Mouse (Mus musculus) effector memory CD4-positive, alpha-beta T cell, adult 5 months (primary cell): ENCODE data around the gene Gm13305. TPM values are rescaled to one million over a fixed set of nuclear protein-coding genes. Genes with fewer than 3 reads are reported as not detected.

Experiments
- polyA plus RNA-seq: library from polyadenylated mRNA; unstranded; fragments of 100-300 nt; shearing (Covaris generic); gene quantifications from one replicate; pipeline ENCODE4 v1.2.1, GENCODE M21; 2017

Gm13305 gene
- polyA plus RNA-seq, result not detected

DNA sequence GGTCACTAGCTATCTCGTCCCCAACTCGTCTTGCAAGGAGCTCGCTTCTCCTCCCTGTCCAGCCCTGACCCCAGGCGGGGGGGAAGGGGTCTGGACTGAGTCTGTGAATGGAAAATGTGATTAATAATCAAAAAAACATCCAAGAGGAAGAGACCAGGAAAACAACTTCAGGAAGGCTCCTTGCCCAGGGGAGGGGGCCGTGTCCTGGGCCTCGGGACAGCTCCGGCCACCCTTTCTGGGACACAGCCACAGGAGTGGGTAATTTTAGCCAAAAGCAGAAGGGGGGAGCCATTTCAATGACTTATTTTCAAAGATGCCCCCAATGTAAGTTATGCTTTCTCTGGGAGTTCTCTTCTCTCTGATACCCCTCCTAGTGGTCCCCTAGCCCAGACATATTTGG is at the start of gene Gm13305:
Gene Gm13305, minus strand, starts transcription at position 101 of the 400 bp plus-strand sequence.

DNA sequence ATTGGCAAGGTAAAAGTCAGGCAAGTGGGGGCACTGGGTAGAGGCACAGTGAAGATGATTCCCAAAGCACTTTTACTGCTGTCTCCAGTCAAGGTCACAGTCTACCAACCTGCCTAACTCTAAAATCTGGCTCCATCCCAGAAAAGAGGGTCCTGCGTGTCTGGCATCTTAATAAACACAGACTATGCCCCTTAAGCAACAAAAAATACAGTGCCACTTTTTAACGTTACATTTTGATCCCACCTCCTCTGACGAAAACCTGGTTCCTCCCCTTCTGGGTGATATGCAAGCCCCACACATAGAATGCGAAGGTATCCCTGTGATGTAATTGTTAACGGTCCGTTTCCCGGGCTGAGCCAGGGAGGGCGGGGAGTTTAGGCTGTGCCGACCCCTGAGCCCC is 15.3 kb downstream of the Gm13305 start, which contains the start of gene Gm13306:
Gene Gm13306, plus strand, starts transcription at position 301 of the 400 bp plus-strand sequence.

DNA sequence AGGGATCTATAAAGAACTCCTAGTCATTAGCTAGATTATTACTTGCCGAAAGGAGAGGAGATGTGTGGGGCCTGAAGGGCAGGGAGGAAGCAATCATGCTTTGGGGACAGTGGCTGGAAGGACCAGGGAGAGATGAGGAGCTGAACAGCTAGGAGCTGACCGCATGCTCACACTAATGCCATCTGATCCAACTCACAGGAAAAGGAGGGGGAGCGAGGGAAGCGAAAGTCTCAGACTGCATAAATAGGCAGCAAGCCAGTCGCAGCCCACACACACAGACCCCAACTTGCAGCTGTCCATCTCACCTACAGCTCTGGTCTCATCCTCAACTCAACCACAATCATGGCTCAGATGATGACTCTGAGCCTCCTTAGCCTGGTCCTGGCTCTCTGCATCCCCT is 53.9 kb downstream of the Gm13305 start, which contains the start of gene Gm13304:
Gene Gm13304, plus strand, starts transcription at position 301 of the 400 bp plus-strand sequence.

Other genes starting within 250 kb of the Gm13305 start
- 0.92 TPM for gene Gm20878, start 227.0 kb downstream of the Gm13305 start, polyA plus RNA-seq
- gene Fam205a4, start 202.5 kb downstream of the Gm13305 start, polyA plus RNA-seq, result not detected
- gene Gm21093, start 133.9 kb downstream of the Gm13305 start, polyA plus RNA-seq, result not detected
- not detected for gene Gm3893, start 77.4 kb downstream of the Gm13305 start, polyA plus RNA-seq
- not detected for gene Gm13304, start 53.8 kb downstream of the Gm13305 start, polyA plus RNA-seq
- gene Gm13306, start 15.2 kb downstream of the Gm13305 start, polyA plus RNA-seq, result not detected
- gene Gm10600, start 72.0 kb upstream of the Gm13305 start, polyA plus RNA-seq, result not detected
- not detected for gene Ccl21b, start 87.2 kb upstream of the Gm13305 start, polyA plus RNA-seq
- gene Gm21953, start 125.7 kb upstream of the Gm13305 start, polyA plus RNA-seq, result not detected
- gene Fam205a3, start 149.7 kb upstream of the Gm13305 start, polyA plus RNA-seq, result not detected